Mouse (Mus musculus) stomach, adult 2 months (tissue): ENCODE data around the gene B3galt1. TPM values are rescaled to one million over a fixed set of nuclear protein-coding genes. Genes with fewer than 3 reads are reported as not detected.

Source experiments
- polyA plus RNA-seq: library from polyadenylated mRNA; depleted of rRNA; stranded (reverse); fragments of >200 nt; gene quantifications from 2 replicates; pipeline ENCODE4 v1.2.3, GENCODE M21; 2012; rRNA removed

B3galt1 gene
- polyA plus RNA-seq, result 0.10 and 0.13 TPM in 2 replicates

GRCm38 (mm10) chr2:67565480-67566331 lies at the start of gene B3galt1:
TSS of gene B3galt1 (plus strand) at chr2:67565871.

Other genes with a start within 250 kb of the B3galt1 start
- gene Gm21830, start 152.1 kb upstream of the B3galt1 start, polyA plus RNA-seq, result not detected in 2 replicates
- not detected in 2 replicates for gene Gm26727, start 132.7 kb upstream of the B3galt1 start, polyA plus RNA-seq
- gene Xirp2, start 119.9 kb upstream of the B3galt1 start, polyA plus RNA-seq, result 0.05 and 0.14 TPM in 2 replicates